Mouse (Mus musculus): Measurements from ENCODE around the gene Traf1. TPM values are rescaled to one million over a fixed set of nuclear protein-coding genes. Genes with fewer than 3 reads are reported as not detected.

Gene Traf1
- polyA plus RNA-seq, 1 experiment from 2014 or later, result 0.79 TPM

DNA sequence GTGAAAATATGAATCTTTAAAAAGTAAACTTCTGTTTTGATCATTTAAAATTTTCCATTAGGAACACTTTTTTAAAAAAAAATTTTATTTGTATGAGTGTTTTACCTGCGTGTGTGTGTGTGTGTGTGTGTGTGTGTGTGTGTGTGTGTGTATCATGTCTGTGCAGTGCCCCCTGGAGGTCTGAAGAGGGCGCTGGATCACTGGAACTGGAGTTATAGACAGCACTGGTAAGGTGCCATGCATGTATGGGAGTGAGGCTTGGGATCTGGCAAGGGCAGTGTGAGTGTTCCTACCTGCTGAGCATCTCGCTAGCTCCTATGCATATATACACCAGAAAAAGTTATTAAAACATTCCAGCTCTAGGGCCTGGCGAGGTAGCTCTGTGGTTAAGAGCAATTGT is 59.8 kb downstream of the Traf1 start:
- H3K36me3 ChIP-seq (ENCODE audit: insufficient read depth), result no peaks in the 10 kb centered on the region
- no peak for TF ChIP-seq CTCF (IDR thresholded peaks at IDR 0.05; ENCODE audit: low read depth)
- no peaks in the 10 kb centered on the region for H3K27me3 ChIP-seq (ENCODE audit: insufficient read depth, low read length)
- no peak for DNase-seq
- no peak overlapping the region for H3K9ac ChIP-seq
- no peak for ATAC-seq (ENCODE audit: insufficient read depth)
- WGBS, result 64% methylated on average over 4 of the region's 4 CpGs
- no peaks in the 10 kb centered on the region for H3K9me3 ChIP-seq (ENCODE audit: low read depth, low read length)
- no peak overlapping the region for H3K4me3 ChIP-seq (ENCODE audit: low read depth, low read length)
- no peak overlapping the region for H3K4me2 ChIP-seq
- H3K27ac ChIP-seq (ENCODE audit: low read depth), result no peak overlapping the region
- H3K4me1 ChIP-seq (ENCODE audit: insufficient read depth), result peaks cover 6% of the 10 kb centered on the region; the same call in 1 of the 2 replicates

DNA sequence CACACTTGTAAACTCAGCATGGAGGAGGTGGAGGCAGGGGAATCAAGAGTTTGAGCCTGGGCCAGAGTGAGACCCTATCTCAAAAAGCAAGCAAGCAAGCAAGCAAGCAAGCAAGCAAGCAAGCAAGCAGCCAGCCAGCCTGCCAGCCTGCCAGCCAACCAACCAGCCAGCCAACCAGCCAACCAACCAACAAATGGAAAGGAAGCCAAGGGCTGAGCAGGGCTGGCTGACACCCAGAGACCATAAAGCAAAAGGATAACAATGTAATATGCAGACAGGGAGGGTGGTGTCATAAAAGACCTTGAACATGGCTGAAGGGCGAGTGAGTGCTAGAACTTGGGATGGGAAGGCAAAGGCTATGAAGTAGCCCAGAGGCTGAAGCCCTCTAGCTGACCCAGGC is 61.2 kb downstream of the Traf1 start:
- H3K4me1 ChIP-seq (ENCODE audit: insufficient read depth), result peaks cover 6% of the 10 kb centered on the region; the same call in 1 of the 2 replicates
- H3K36me3 ChIP-seq (ENCODE audit: insufficient read depth), result 0 out of 2 replicates have a peak, but pooled peaks cover 2% of the 10 kb centered on the region
- H3K4me2 ChIP-seq, result no peak overlapping the region
- no peaks in the 10 kb centered on the region for H3K27me3 ChIP-seq (ENCODE audit: insufficient read depth, low read length)
- H3K27ac ChIP-seq (ENCODE audit: low read depth), result no peak overlapping the region
- no peak overlapping the region for H3K9ac ChIP-seq
- 93% methylated on average over 1 of the region's 1 CpGs for WGBS
- TF ChIP-seq CTCF (IDR thresholded peaks at IDR 0.05; ENCODE audit: low read depth), result no peak
- H3K4me3 ChIP-seq (ENCODE audit: low read depth, low read length), result no peak overlapping the region
- DNase-seq (no peak), ATAC-seq (ENCODE audit: insufficient read depth) (no peak)
- no peaks in the 10 kb centered on the region for H3K9me3 ChIP-seq (ENCODE audit: low read depth, low read length)

DNA sequence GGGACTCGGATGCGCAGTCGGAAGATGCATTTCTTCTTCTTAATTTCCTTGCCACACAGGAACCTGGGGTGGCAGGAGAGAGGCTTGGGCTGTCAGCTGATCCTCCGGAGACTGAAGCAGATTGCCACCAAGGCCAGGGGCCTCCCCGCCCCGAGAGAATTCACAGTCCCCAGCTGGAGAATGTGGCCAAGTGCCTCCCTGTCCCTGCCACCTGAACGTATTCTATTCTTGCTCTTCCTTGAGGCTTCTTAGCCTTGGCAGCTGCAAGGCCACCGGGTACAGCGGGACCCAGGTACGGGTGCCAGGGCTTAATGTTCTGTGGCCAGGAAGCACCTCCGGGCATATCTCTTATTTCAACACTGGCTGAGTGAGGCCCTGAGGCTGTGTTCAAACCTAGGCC is 61.9 kb downstream of the Traf1 start:
- H3K9me3 ChIP-seq (ENCODE audit: low read depth, low read length), result no peaks in the 10 kb centered on the region
- H3K4me1 ChIP-seq (ENCODE audit: insufficient read depth), result peaks cover 6% of the 10 kb centered on the region; the same call in 1 of the 2 replicates
- H3K36me3 ChIP-seq (ENCODE audit: insufficient read depth), result 0 out of 2 replicates have a peak, but pooled peaks cover 2% of the 10 kb centered on the region
- ATAC-seq (ENCODE audit: insufficient read depth) (no peak), DNase-seq (no peak)
- no peak overlapping the region for H3K4me2 ChIP-seq
- H3K9ac ChIP-seq, result no peak overlapping the region
- H3K27ac ChIP-seq (ENCODE audit: low read depth), result no peak overlapping the region
- WGBS, result 74% methylated on average over 11 of the region's 11 CpGs
- no peaks in the 10 kb centered on the region for H3K27me3 ChIP-seq (ENCODE audit: insufficient read depth, low read length)
- H3K4me3 ChIP-seq (ENCODE audit: low read depth, low read length), result no peak overlapping the region
- no peak for TF ChIP-seq CTCF (IDR thresholded peaks at IDR 0.05; ENCODE audit: low read depth)

DNA sequence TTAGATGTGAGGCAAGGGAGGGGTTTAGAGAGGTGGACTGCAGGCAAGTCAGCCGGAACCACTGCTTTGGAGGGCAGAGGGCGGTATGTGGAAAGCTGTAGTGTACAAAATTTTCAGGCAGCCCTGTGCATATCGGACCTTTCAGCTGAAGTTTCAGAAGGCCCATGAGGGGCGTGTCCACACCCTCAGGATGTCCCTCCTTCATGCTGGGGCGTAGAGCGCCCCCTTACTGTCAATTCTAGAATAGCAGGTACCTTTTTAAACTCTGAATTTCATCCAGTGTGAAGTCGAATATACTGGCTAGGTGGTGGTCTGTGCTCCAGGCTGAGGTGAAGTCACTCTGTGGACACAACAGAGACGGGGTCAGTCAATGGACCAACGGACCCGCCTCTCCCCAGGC is 63.8 kb downstream of the Traf1 start:
- H3K4me1 ChIP-seq (ENCODE audit: insufficient read depth), result no peaks in the 10 kb centered on the region
- no peak overlapping the region for H3K4me3 ChIP-seq (ENCODE audit: low read depth, low read length)
- H3K27me3 ChIP-seq (ENCODE audit: insufficient read depth, low read length), result no peaks in the 10 kb centered on the region
- peak; percentile 21; the same call in 1 of the 2 replicates for ATAC-seq (ENCODE audit: insufficient read depth)
- WGBS, result 14% methylated on average over 10 of the region's 10 CpGs
- no peak overlapping the region for H3K27ac ChIP-seq (ENCODE audit: low read depth)
- H3K9me3 ChIP-seq (ENCODE audit: low read depth, low read length), result no peaks in the 10 kb centered on the region
- peak; percentile 66 for TF ChIP-seq CTCF (IDR thresholded peaks at IDR 0.05; ENCODE audit: low read depth)
- H3K9ac ChIP-seq, result no peak overlapping the region
- DNase-seq, result peak; percentile 78
- H3K36me3 ChIP-seq (ENCODE audit: insufficient read depth), result 0 out of 2 replicates have a peak, but pooled peaks cover 2% of the 10 kb centered on the region
- H3K4me2 ChIP-seq, result no peak overlapping the region

DNA sequence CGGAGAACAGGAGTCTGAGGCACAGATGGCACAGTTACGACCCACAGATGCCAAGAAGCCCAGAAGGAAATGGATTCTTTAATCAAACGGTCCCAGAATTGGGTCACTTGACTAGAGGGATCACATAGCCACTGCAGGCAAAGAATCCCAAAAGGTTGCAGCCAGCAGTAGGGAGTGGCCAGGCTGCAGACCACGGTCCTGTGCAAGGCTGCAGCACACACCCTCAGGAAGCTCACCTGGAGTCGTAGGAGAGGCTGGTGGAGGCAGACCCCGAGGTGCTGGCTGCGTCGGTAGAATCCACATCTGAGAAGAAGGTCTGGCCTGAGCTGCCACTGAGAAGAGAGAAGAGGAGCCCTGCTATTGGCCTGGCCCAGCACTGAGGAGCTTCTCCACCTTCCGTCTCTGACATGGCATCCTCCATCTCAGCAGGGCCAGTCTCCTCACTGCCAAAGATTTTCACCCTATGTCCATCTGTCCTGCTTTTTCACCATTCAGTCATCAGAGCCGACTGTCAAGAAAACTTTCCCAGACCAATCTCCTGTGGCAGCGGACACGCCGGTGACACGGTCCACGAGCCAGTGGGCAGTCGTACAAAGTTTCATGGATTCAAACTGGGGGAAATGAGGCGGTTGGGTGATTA is 64.6 kb downstream of the Traf1 start:
- no peak for TF ChIP-seq CTCF (IDR thresholded peaks at IDR 0.05; ENCODE audit: low read depth)
- H3K4me3 ChIP-seq (ENCODE audit: low read depth, low read length), result no peak overlapping the region
- no peaks in the 10 kb centered on the region for H3K4me1 ChIP-seq (ENCODE audit: insufficient read depth)
- no peak overlapping the region for H3K4me2 ChIP-seq
- 78% methylated on average over 17 of the region's 17 CpGs for WGBS
- DNase-seq, result no peak
- 0 out of 2 replicates have a peak, but pooled peaks cover 2% of the 10 kb centered on the region for H3K36me3 ChIP-seq (ENCODE audit: insufficient read depth)
- no peak for ATAC-seq (ENCODE audit: insufficient read depth)
- no peaks in the 10 kb centered on the region for H3K9me3 ChIP-seq (ENCODE audit: low read depth, low read length)
- no peaks in the 10 kb centered on the region for H3K27me3 ChIP-seq (ENCODE audit: insufficient read depth, low read length)
- no peak overlapping the region for H3K27ac ChIP-seq (ENCODE audit: low read depth)
- H3K9ac ChIP-seq, result no peak overlapping the region

DNA sequence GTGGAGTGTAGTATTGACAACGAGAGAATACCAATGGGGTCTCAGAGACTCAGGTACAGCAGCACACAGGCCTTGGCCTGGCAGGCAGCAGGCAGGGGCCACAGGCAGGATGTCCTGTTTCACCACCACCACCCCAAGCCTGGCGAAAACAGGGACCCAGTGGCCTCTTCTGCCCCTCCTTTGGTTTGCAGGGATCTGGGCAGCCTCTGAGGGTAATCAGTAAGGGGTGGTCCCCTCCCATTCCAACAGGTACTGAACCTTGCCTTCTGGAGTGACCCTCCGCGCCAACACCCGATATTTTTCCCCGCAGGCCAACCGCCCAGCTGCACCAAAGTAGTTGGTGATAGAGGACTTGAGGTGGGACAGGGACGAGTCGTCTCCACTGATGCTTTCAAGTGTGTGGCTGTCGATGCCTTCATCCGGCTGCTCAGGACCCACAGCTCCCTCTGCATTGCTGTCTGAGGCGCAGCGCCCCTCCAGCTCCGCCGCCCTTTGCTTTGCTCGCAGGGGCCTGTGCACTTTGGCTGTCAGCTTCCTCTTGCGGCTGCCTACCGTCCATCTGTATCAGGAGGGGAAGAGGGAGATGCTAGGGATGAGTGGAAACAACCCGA is 66.0 kb downstream of the Traf1 start:
- WGBS, result 74% methylated on average over 19 of the region's 19 CpGs
- ATAC-seq (ENCODE audit: insufficient read depth) (no peak), DNase-seq (no peak)
- H3K4me1 ChIP-seq (ENCODE audit: insufficient read depth), result no peaks in the 10 kb centered on the region
- TF ChIP-seq CTCF (IDR thresholded peaks at IDR 0.05; ENCODE audit: low read depth), result no peak
- no peak overlapping the region for H3K4me2 ChIP-seq
- no peaks in the 10 kb centered on the region for H3K27me3 ChIP-seq (ENCODE audit: insufficient read depth, low read length)
- H3K9me3 ChIP-seq (ENCODE audit: low read depth, low read length), result no peaks in the 10 kb centered on the region
- 0 out of 2 replicates have a peak, but pooled peaks cover 2% of the 10 kb centered on the region for H3K36me3 ChIP-seq (ENCODE audit: insufficient read depth)
- no peak overlapping the region for H3K4me3 ChIP-seq (ENCODE audit: low read depth, low read length)
- H3K9ac ChIP-seq, result no peak overlapping the region
- H3K27ac ChIP-seq (ENCODE audit: low read depth), result no peak overlapping the region

DNA sequence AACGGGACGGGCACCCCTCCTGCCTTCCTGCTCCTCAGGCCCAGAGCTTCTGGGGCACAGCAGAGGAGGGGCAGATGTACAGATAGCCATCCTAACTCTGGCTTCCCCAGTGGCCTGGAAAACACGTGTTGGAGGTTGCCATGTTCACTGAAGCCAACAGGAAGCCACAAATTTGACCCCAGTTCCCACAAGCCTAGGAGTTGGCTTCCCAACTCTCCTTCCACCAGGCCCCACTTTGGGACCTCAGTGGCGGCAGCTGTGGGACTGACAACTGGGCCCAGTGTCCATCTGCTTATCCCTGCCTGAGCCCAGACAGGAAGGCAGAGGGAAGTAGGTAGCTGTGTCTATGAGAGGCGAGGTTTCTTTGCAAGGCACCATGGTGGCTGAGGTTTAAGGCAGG is 67.6 kb downstream of the Traf1 start:
- WGBS, result 70% methylated on average over 5 of the region's 5 CpGs
- no peak overlapping the region for H3K9ac ChIP-seq

More for the DNA sequence above, 67.6 kb downstream of the Traf1 start:
- no peaks in the 10 kb centered on the region for H3K9me3 ChIP-seq (ENCODE audit: low read depth, low read length)
- 0 out of 2 replicates have a peak, but pooled peaks cover 2% of the 10 kb centered on the region for H3K36me3 ChIP-seq (ENCODE audit: insufficient read depth)
- H3K4me3 ChIP-seq (ENCODE audit: low read depth, low read length), result no peak overlapping the region
- no peak overlapping the region for H3K27ac ChIP-seq (ENCODE audit: low read depth)
- ATAC-seq (ENCODE audit: insufficient read depth), result no peak
- no peak for DNase-seq
- no peaks in the 10 kb centered on the region for H3K27me3 ChIP-seq (ENCODE audit: insufficient read depth, low read length)
- H3K4me1 ChIP-seq (ENCODE audit: insufficient read depth), result no peaks in the 10 kb centered on the region
- no peak for TF ChIP-seq CTCF (IDR thresholded peaks at IDR 0.05; ENCODE audit: low read depth)
- no peak overlapping the region for H3K4me2 ChIP-seq

Other genes starting within 250 kb of the Traf1 start
- gene Gapvd1, start 206.5 kb downstream of the Traf1 start, polyA plus RNA-seq (2014; fragmentation: Nextera tagmentation; extraction: Ambion mirVana), result 84.4 and 91.7 TPM in 2 replicates
- 981 and 1,088 TPM in 2 replicates for gene Hspa5, start 189.8 kb downstream of the Traf1 start, polyA plus RNA-seq (2014; fragmentation: Nextera tagmentation; extraction: Ambion mirVana)
- gene Rabepk, start 161.9 kb downstream of the Traf1 start, polyA plus RNA-seq (2014; fragmentation: Nextera tagmentation; extraction: Ambion mirVana), result 39.6 and 45.0 TPM in 2 replicates
- gene Fbxw2, start 135.5 kb downstream of the Traf1 start, polyA plus RNA-seq (2014; fragmentation: Nextera tagmentation; extraction: Ambion mirVana), result 73.8 and 77.5 TPM in 2 replicates
- not detected in 2 replicates for gene Gm34653, start 128.8 kb downstream of the Traf1 start, polyA plus RNA-seq (2014; fragmentation: Nextera tagmentation; extraction: Ambion mirVana)
- 0.57 and 0.64 TPM in 2 replicates for gene Cutal, start 87.4 kb downstream of the Traf1 start, polyA plus RNA-seq (2014; fragmentation: Nextera tagmentation; extraction: Ambion mirVana)
- 117 and 121 TPM in 2 replicates for gene Psmd5, start 86.8 kb downstream of the Traf1 start, polyA plus RNA-seq (2014; fragmentation: Nextera tagmentation; extraction: Ambion mirVana)
- gene Phf19, start 47.7 kb downstream of the Traf1 start, polyA plus RNA-seq (2014; fragmentation: Nextera tagmentation; extraction: Ambion mirVana), result 3.3 and 4.9 TPM in 2 replicates
- gene Hc, start 99.7 kb upstream of the Traf1 start, polyA plus RNA-seq (2014; fragmentation: Nextera tagmentation; extraction: Ambion mirVana), result 0.49 and 1.5 TPM in 2 replicates
- gene AI182371, start 139.8 kb upstream of the Traf1 start, polyA plus RNA-seq (2014; fragmentation: Nextera tagmentation; extraction: Ambion mirVana), result 0.15 TPM in 1 of 2 replicates, not detected in the other
- 30.5 and 30.8 TPM in 2 replicates for gene Cntrl, start 147.7 kb upstream of the Traf1 start, polyA plus RNA-seq (2014; fragmentation: Nextera tagmentation; extraction: Ambion mirVana)
- gene Rab14, start 239.3 kb upstream of the Traf1 start, polyA plus RNA-seq (2014; fragmentation: Nextera tagmentation; extraction: Ambion mirVana), result 301 and 305 TPM in 2 replicates

Data from lung, embryonic 14.5 days (tissue).